Comparison of ENCODE assay signal across 17 mouse cellular contexts in the genomic region with DNA sequence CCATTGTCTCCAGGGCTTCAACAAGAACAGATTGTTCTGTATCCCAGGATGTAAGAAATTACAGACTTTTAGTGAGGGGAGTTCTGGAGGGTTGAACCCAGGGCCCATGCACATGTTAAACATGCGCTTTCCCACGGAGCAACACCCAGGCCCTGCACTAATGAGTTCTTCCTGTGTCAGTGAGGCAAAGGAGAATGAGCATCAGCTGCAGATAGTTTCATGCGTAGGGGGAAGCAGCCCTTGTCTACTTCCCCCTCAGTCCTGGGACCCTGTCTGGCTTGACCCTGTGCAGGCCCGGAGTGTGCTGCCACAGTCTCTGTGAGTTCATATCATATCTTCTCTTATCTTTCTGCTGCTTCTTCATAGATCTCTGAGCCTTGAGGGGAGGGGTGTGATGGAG. TPM values are rescaled to one million over a fixed set of nuclear protein-coding genes. Genes with fewer than 3 reads are reported as not detected.
DNase-seq lines count a peak whose midpoint lies in the region; ATAC-seq and TF ChIP-seq lines count a peak whose summit lies in the region.
"Had no signal": no experiment of that assay in that cellular context is flagged by ENCODE, and none has a peak within 500 bp of the region (broad histone marks: within the 10 kb centered on the region; RNA-seq: fewer than 3 reads in every experiment).

No protein-coding gene starts in this region.

- peak; percentile 35 for DNase-seq in embryo, embryonic 10 days (ENCODE audit: low spot score)
- no peak for DNase-seq in embryo, embryonic 11 days
- DNase-seq in kidney, adult 2 months = no peak
- DNase-seq in kidney, adult 9 months = no peak
- peak; percentile 54 for DNase-seq in limb, embryonic 11.5 days (ENCODE audit: low spot score)
- no peak for DNase-seq in spleen, postnatal 4 days (ENCODE audit: low spot score in 2 of 2)
- no peak for DNase-seq in neural tube, embryonic 10.5 days (ENCODE audit: extremely low spot score, low spot score)
- DNase-seq: adrenal gland, postnatal 25 days; cerebellum, adult 8-10 months; gastrocnemius, postnatal 25 days; thymus, postnatal 4 days had no signal

- no peak for ATAC-seq in embryonic facial prominence, embryonic 12.5 days (ENCODE audit: insufficient number of reproducible peaks, insufficient read depth, low FRiP score, low TSS enrichment)
- 0 out of 2 replicates have a peak, but pooled peaks have one; percentile 22 for ATAC-seq in limb, embryonic 11.5 days (ENCODE audit: insufficient number of reproducible peaks, low FRiP score, low TSS enrichment, low read depth)
- ATAC-seq: midbrain, embryonic 16.5 days had no signal

- no peaks in the 10 kb centered on the region for H3K27me3 ChIP-seq in kidney, adult 2 months (replicated peaks; ENCODE audit: control insufficient read depth, insufficient read depth, low read length)
- no peaks in the 10 kb centered on the region for H3K27me3 ChIP-seq in embryonic facial prominence, embryonic 12.5 days
- H3K27me3 ChIP-seq in limb, embryonic 11.5 days (ENCODE audit: control insufficient read depth, insufficient read depth, low read length) = no peaks in the 10 kb centered on the region
- H3K27me3 ChIP-seq: CH12.LX; forebrain, embryonic 12.5 days; lung, embryonic 15.5 days had no signal

- H3K9me3 ChIP-seq in embryonic facial prominence, embryonic 12.5 days = no peaks in the 10 kb centered on the region
- no peaks in the 10 kb centered on the region for H3K9me3 ChIP-seq in limb, embryonic 11.5 days (ENCODE audit: control insufficient read depth, low read length)
- H3K9me3 ChIP-seq: forebrain, embryonic 12.5 days; lung, embryonic 15.5 days had no signal

- TF ChIP-seq CTCF in kidney, adult 2 months (conservative IDR thresholded peaks at IDR 0.05; ENCODE audit: insufficient read depth, insufficient read length, low read depth, low read length) = no peak

- no peak overlapping the region for H3K4me2 ChIP-seq in embryonic facial prominence, embryonic 12.5 days (replicated peaks)
- no peak overlapping the region for H3K4me2 ChIP-seq in limb, embryonic 11.5 days (ENCODE audit: low read depth, severe bottlenecking)
- H3K4me2 ChIP-seq: forebrain, embryonic 12.5 days; lung, embryonic 15.5 days had no signal

- no peaks in the 10 kb centered on the region for H3K36me3 ChIP-seq in kidney, adult 2 months (ENCODE audit: control insufficient read depth, insufficient read depth, low read length)
- peaks cover 5% of the 10 kb centered on the region for H3K36me3 ChIP-seq in embryonic facial prominence, embryonic 12.5 days
- 0 out of 2 replicates have a peak, but pooled peaks cover 3% of the 10 kb centered on the region for H3K36me3 ChIP-seq in limb, embryonic 11.5 days (ENCODE audit: control insufficient read depth, insufficient read depth, low read length)
- H3K36me3 ChIP-seq: lung, embryonic 15.5 days had no signal

- no peak for TF ChIP-seq POLR2A in kidney, adult 2 months (IDR thresholded peaks at IDR 0.05; ENCODE audit: low read depth, low read length)

- H3K4me3 ChIP-seq in kidney, adult 2 months (ENCODE audit: insufficient read depth, low read depth, low read length) = no peak overlapping the region
- H3K4me3 ChIP-seq in embryonic facial prominence, embryonic 12.5 days = no peak overlapping the region
- no peak overlapping the region for H3K4me3 ChIP-seq in limb, embryonic 11.5 days (ENCODE audit: low read depth, low read length)
- H3K4me3 ChIP-seq: forebrain, embryonic 12.5 days; lung, embryonic 15.5 days had no signal

- H3K4me1 ChIP-seq in kidney, adult 2 months (ENCODE audit: control insufficient read depth, insufficient read depth, low read length) = peaks cover 4% of the 10 kb centered on the region; the same call in 1 of the 2 replicates
- peaks cover 19% of the 10 kb centered on the region; the same call in 1 of the 2 replicates for H3K4me1 ChIP-seq in embryonic facial prominence, embryonic 12.5 days
- peaks cover 12% of the 10 kb centered on the region; the same call in 1 of the 2 replicates for H3K4me1 ChIP-seq in limb, embryonic 11.5 days (ENCODE audit: control insufficient read depth, insufficient read depth, low read length)
- H3K4me1 ChIP-seq: lung, embryonic 15.5 days had no signal

- no peak overlapping the region for H3K9ac ChIP-seq in embryonic facial prominence, embryonic 12.5 days
- H3K9ac ChIP-seq in limb, embryonic 11.5 days (ENCODE audit: low read length) = no peak overlapping the region
- H3K9ac ChIP-seq: forebrain, embryonic 12.5 days; lung, embryonic 15.5 days had no signal

- H3K27ac ChIP-seq in kidney, adult 2 months (ENCODE audit: insufficient read depth, low read depth, low read length) = peak overlapping the region; percentile 89
- 0 out of 2 replicates have a peak overlapping the region, but pooled peaks have one; percentile 25 for H3K27ac ChIP-seq in embryonic facial prominence, embryonic 12.5 days
- H3K27ac ChIP-seq in limb, embryonic 11.5 days (replicated peaks; ENCODE audit: low read depth, low read length) = peak overlapping the region; percentile 63; the same call in 1 of the 2 replicates
- H3K27ac ChIP-seq: forebrain, embryonic 12.5 days; lung, embryonic 15.5 days; stomach, postnatal 0 days had no signal

- 48% methylated on average over 4 of the region's 4 CpGs for WGBS in kidney, adult 2 months
- WGBS in embryonic facial prominence, embryonic 12.5 days = 54% methylated on average over 4 of the region's 4 CpGs
- 14% methylated on average over 4 of the region's 4 CpGs for WGBS in limb, embryonic 11.5 days

RNA-seq across cellular contexts. Expression of gene F2r, which starts 29.0 kb away (rescaled TPM):
- polyA plus RNA-seq in kidney, adult 2 months (2012; rRNA removed) = 39.9 and 42.2 TPM in 2 replicates
- polyA plus RNA-seq in embryonic facial prominence, embryonic 12.5 days (2016; fragmentation: Nextera tagmentation; extraction: Ambion mirVana) = 104 and 108 TPM in 2 replicates
- polyA plus RNA-seq in limb, embryonic 11.5 days (2014; fragmentation: Nextera tagmentation; extraction: Ambion mirVana) = 147 and 157 TPM in 2 replicates

RNA-seq across cellular contexts. Expression of gene F2rl2, which starts 49.4 kb away (rescaled TPM):
- 0.20 and 0.28 TPM in 2 replicates for polyA plus RNA-seq in kidney, adult 2 months (2012; rRNA removed)
- 1.2 TPM in 2 replicates for polyA plus RNA-seq in embryonic facial prominence, embryonic 12.5 days (2016; fragmentation: Nextera tagmentation; extraction: Ambion mirVana)
- 2.3 TPM in 2 replicates for polyA plus RNA-seq in limb, embryonic 11.5 days (2014; fragmentation: Nextera tagmentation; extraction: Ambion mirVana)

Comparison
In these comparisons a context has a peak if more than half of its experiments do, and no peak if none do; other contexts are left out.
1. DNase-seq: peak in embryo, embryonic 10 days (single experiment) and limb, embryonic 11.5 days (single experiment); none in embryo, embryonic 11 days (single experiment), kidney, adult 2 months (single experiment), kidney, adult 9 months (single experiment), spleen, postnatal 4 days (0 of 2) and neural tube, embryonic 10.5 days (single experiment).
2. H3K27ac ChIP-seq: peak in every context shown above with its lines; median percentile 89 in kidney, adult 2 months; 63 in limb, embryonic 11.5 days; 25 in embryonic facial prominence, embryonic 12.5 days.